Mouse (Mus musculus) C2C12 (cell line): Measurements from ENCODE around the gene Hspbp1. TPM values are rescaled to one million over a fixed set of nuclear protein-coding genes. Genes with fewer than 3 reads are reported as not detected.

ENCODE experiments used
- H3K27me3 ChIP-seq: one replicate; pipeline ENCODE4 v1.6.1; 2011; ENCODE audit not compliant: control insufficient read depth, insufficient read depth, insufficient read length
- H3K36me3 ChIP-seq: one replicate; pipeline ENCODE4 v1.6.1; 2011; ENCODE audit not compliant: control insufficient read depth, insufficient read depth
- H3K4me3 ChIP-seq: one replicate; pipeline ENCODE4 v1.5.1; 2011; ENCODE audit warnings: mild to moderate bottlenecking, control low read depth; ENCODE audit not compliant: poor library complexity, insufficient read depth, severe bottlenecking
- H3K79me2 ChIP-seq: one replicate; pipeline ENCODE4 v1.6.1; 2011; ENCODE audit not compliant: control insufficient read depth, insufficient read depth
- H3K79me3 ChIP-seq: one replicate; pipeline ENCODE4 v1.6.1; 2011; ENCODE audit warnings: low read depth, control low read depth
- H3ac ChIP-seq: one replicate; pipeline ENCODE3; 2011; ENCODE audit warnings: low read depth; ENCODE audit not compliant: control insufficient read depth, insufficient read length
- CEBPB ChIP-seq: IDR thresholded peaks from one replicate; pipeline ENCODE4 v1.6.1; 2011; ENCODE audit warnings: low read depth, mild to moderate bottlenecking, control low read depth, moderate library complexity
- CTCF ChIP-seq: IDR thresholded peaks from one replicate; pipeline ENCODE4 v1.5.1; 2011; ENCODE audit not compliant: control insufficient read depth, insufficient read depth, insufficient read length
- FOSL1 ChIP-seq: IDR thresholded peaks from one replicate; pipeline ENCODE4 v1.8.0; 2011; ENCODE audit warnings: mild to moderate bottlenecking, low read length; ENCODE audit not compliant: poor library complexity, insufficient read depth, severe bottlenecking
- MAX ChIP-seq: IDR thresholded peaks from one replicate; pipeline ENCODE4 v1.6.1; 2011; ENCODE audit warnings: mild to moderate bottlenecking, control low read depth
- MYOD1 ChIP-seq: IDR thresholded peaks from one replicate; pipeline ENCODE4 v1.6.1; 2011; ENCODE audit warnings: low read depth; ENCODE audit not compliant: control insufficient read depth, insufficient read length
- MYOG ChIP-seq: IDR thresholded peaks from one replicate; pipeline ENCODE4 v1.6.1; 2011; ENCODE audit not compliant: control insufficient read depth, insufficient read length; ENCODE audit errors: extremely low read depth
- USF1 ChIP-seq: IDR thresholded peaks from one replicate; pipeline ENCODE4 v1.6.1; 2011; ENCODE audit warnings: low read depth, mild to moderate bottlenecking, control low read depth, moderate library complexity
- polyA plus RNA-seq: library from polyadenylated mRNA; unstranded; fragments of >200 nt; fragmentation: generic; extraction: Trizol; gene quantifications from one replicate; pipeline ENCODE4 v1.2.1, GENCODE M21; 2012; ENCODE audit warnings: missing spikeins

Gene Hspbp1
- polyA plus RNA-seq, 1 experiment, result 110 TPM

- no peak for TF ChIP-seq USF1
- TF ChIP-seq MAX, result no peak
- no peak for TF ChIP-seq CEBPB
- TF ChIP-seq CTCF, result no peak
- no peak for TF ChIP-seq MYOD1
- no peak for TF ChIP-seq MYOG
- no peak for TF ChIP-seq FOSL1
- peaks cover 70% of the 10 kb centered on the region for H3K79me2 ChIP-seq
Measured at GRCm38 (mm10) chr7:4656818-4657217, 28.1 kb downstream of the Hspbp1 start.

GRCm38 (mm10) chr7:4655916-4656315, 29.0 kb downstream of the Hspbp1 start:
- Histone ChIP-seq H3ac (no peak overlapping the region), H3K79me3 (peaks cover 70% of the 10 kb centered on the region), H3K4me3 (no peak overlapping the region), H3K27me3 (no peaks in the 10 kb centered on the region), H3K79me2 (peaks cover 79% of the 10 kb centered on the region), H3K36me3 (peaks cover 20% of the 10 kb centered on the region)
- TF ChIP-seq MAX, result no peak
- TF ChIP-seq MYOG, result no peak
- TF ChIP-seq CTCF, result no peak
- TF ChIP-seq FOSL1, result no peak

More at GRCm38 (mm10) chr7:4656818-4657217, 28.1 kb downstream of the Hspbp1 start:
- Histone ChIP-seq H3K4me3 (no peak overlapping the region), H3K79me3 (peaks cover 61% of the 10 kb centered on the region), H3K27me3 (no peaks in the 10 kb centered on the region), H3ac (no peak overlapping the region), H3K36me3 (peaks cover 13% of the 10 kb centered on the region)

- Histone ChIP-seq H3K36me3 (peaks cover 20% of the 10 kb centered on the region), H3K27me3 (no peaks in the 10 kb centered on the region), H3K79me3 (peaks cover 72% of the 10 kb centered on the region), H3K4me3 (no peak overlapping the region), H3K79me2 (peaks cover 81% of the 10 kb centered on the region), H3ac (no peak overlapping the region)
- no peak for TF ChIP-seq CTCF
- no peak for TF ChIP-seq FOSL1
- TF ChIP-seq MAX, result no peak
- TF ChIP-seq CEBPB, result no peak
- TF ChIP-seq MYOG, result no peak
- no peak for TF ChIP-seq USF1
- no peak for TF ChIP-seq MYOD1
Measured at GRCm38 (mm10) chr7:4655393-4655792, 29.5 kb downstream of the Hspbp1 start.

GRCm38 (mm10) chr7:4654221-4654620, 30.6 kb downstream of the Hspbp1 start:
- no peak for TF ChIP-seq CEBPB
- no peak for TF ChIP-seq MYOG
- TF ChIP-seq MYOD1, result no peak
- no peak for TF ChIP-seq USF1
- no peak for TF ChIP-seq CTCF
- Histone ChIP-seq H3K4me3 (no peak overlapping the region), H3ac (no peak overlapping the region), H3K27me3 (no peaks in the 10 kb centered on the region), H3K79me2 (peaks cover 81% of the 10 kb centered on the region), H3K36me3 (peaks cover 20% of the 10 kb centered on the region), H3K79me3 (peaks cover 74% of the 10 kb centered on the region)

GRCm38 (mm10) chr7:4653780-4654179, 31.1 kb downstream of the Hspbp1 start:
- H3K79me2 ChIP-seq, result peaks cover 81% of the 10 kb centered on the region
- H3K27me3 ChIP-seq, result no peaks in the 10 kb centered on the region
- peaks cover 74% of the 10 kb centered on the region for H3K79me3 ChIP-seq
- no peak overlapping the region for H3K4me3 ChIP-seq
- no peak overlapping the region for H3ac ChIP-seq
- TF ChIP-seq CEBPB (no peak), USF1 (no peak), FOSL1 (no peak), CTCF (no peak), MYOG (no peak), MAX (no peak), MYOD1 (no peak)
- H3K36me3 ChIP-seq, result peaks cover 20% of the 10 kb centered on the region

- peaks cover 20% of the 10 kb centered on the region for H3K36me3 ChIP-seq
- H3K4me3 ChIP-seq, result no peak overlapping the region
- H3ac ChIP-seq, result no peak overlapping the region
- H3K27me3 ChIP-seq, result no peaks in the 10 kb centered on the region
- peaks cover 76% of the 10 kb centered on the region for H3K79me3 ChIP-seq
- H3K79me2 ChIP-seq, result peaks cover 80% of the 10 kb centered on the region
- no peak for TF ChIP-seq CTCF
- no peak for TF ChIP-seq MYOG
- no peak for TF ChIP-seq FOSL1
- no peak for TF ChIP-seq CEBPB
- no peak for TF ChIP-seq MAX
- no peak for TF ChIP-seq USF1
- no peak for TF ChIP-seq MYOD1
Measured at GRCm38 (mm10) chr7:4653351-4653750, 31.5 kb downstream of the Hspbp1 start.
